Mouse (Mus musculus) kidney, adult 18-20 months (tissue): ENCODE measurements around the gene Ppp3cb.
A peak's percentile ranks its signal among the peaks of the same experiment; 100 is the strongest.
"Not testable (repeated sequence)": the region's sequence is repeated elsewhere in the genome, so short reads cannot be mapped to it uniquely, and the experiment has no call there.

Source experiments
- DNase-seq: peaks from one replicate; pipeline ENCODE4 v3.0.0; 2021

Ppp3cb gene

GRCm38 (mm10) chr14:20546415-20546814 lies at the start of gene Ppp3cb:
Ppp3cb (minus strand) TSS chr14:20546573.
- peak; percentile 85 for DNase-seq

- DNase-seq, result no peak
Measured at GRCm38 (mm10) chr14:20595781-20596180, 49.4 kb upstream of the Ppp3cb start.

GRCm38 (mm10) chr14:20587458-20587857 lies 41.1 kb upstream of the Ppp3cb start:
- DNase-seq, result no peak

- no peak for DNase-seq
Measured at GRCm38 (mm10) chr14:20578822-20579407, 32.5 kb upstream of the Ppp3cb start.

GRCm38 (mm10) chr14:20576179-20576578 lies 29.8 kb upstream of the Ppp3cb start:
- peak; percentile 75 for DNase-seq

- DNase-seq, result not testable (repeated sequence)
Measured at GRCm38 (mm10) chr14:20573196-20573595, 26.8 kb upstream of the Ppp3cb start.

- DNase-seq, result no peak
Measured at GRCm38 (mm10) chr14:20565256-20566021, 19.1 kb upstream of the Ppp3cb start.

GRCm38 (mm10) chr14:20564692-20565091 lies 18.3 kb upstream of the Ppp3cb start:
- DNase-seq, result peak; percentile 17

GRCm38 (mm10) chr14:20561897-20562296 lies 15.5 kb upstream of the Ppp3cb start:
- no peak for DNase-seq

GRCm38 (mm10) chr14:20550136-20550535 lies 3.8 kb upstream of the Ppp3cb start:
- DNase-seq, result no peak

- peak; percentile 91 for DNase-seq
Measured at GRCm38 (mm10) chr14:20545529-20546331, 643 bp downstream of the Ppp3cb start.

GRCm38 (mm10) chr14:20544467-20545411 lies 1.6 kb downstream of the Ppp3cb start:
- no peak for DNase-seq

GRCm38 (mm10) chr14:20529643-20530042 lies 16.7 kb downstream of the Ppp3cb start:
- no peak for DNase-seq

GRCm38 (mm10) chr14:20520179-20520578 lies 26.2 kb downstream of the Ppp3cb start:
- no peak for DNase-seq

- DNase-seq, result no peak
Measured at GRCm38 (mm10) chr14:20508424-20508823, 37.9 kb downstream of the Ppp3cb start.

GRCm38 (mm10) chr14:20502966-20503365 lies 43.4 kb downstream of the Ppp3cb start:
- DNase-seq, result no peak

- DNase-seq, result no peak
Measured at GRCm38 (mm10) chr14:20499982-20500381, 46.4 kb downstream of the Ppp3cb start.

- no peak for DNase-seq
Measured at GRCm38 (mm10) chr14:20496603-20497002, 49.8 kb downstream of the Ppp3cb start, which contains the start of gene Mss51. Mss51 (minus strand) TSS chr14:20496901.

- no peak for DNase-seq
Measured at GRCm38 (mm10) chr14:20486031-20486430, 60.3 kb downstream of the Ppp3cb start.

- no peak for DNase-seq
Measured at GRCm38 (mm10) chr14:20482051-20482751, 64.2 kb downstream of the Ppp3cb start.

GRCm38 (mm10) chr14:20481211-20481610 lies 65.2 kb downstream of the Ppp3cb start:
- DNase-seq, result no peak

GRCm38 (mm10) chr14:20480195-20480579 lies 66.2 kb downstream of the Ppp3cb start:
- no peak for DNase-seq
